Mouse (Mus musculus) forebrain, embryonic 14.5 days (tissue): ENCODE measurements around the gene Gpc1. TPM values are rescaled to one million over a fixed set of nuclear protein-coding genes. Genes with fewer than 3 reads are reported as not detected.

ENCODE experiments used
- ATAC-seq: fragments of 200-750 bp; cut with Nextera tagmentation; 2 replicates; pipeline ENCODE4 v1.8.0; 2017; ENCODE audit warnings: mild to moderate bottlenecking, moderate library complexity
- DNase-seq: peaks from one replicate; pipeline ENCODE4 v3.0.0-alpha.2; 2015; ENCODE audit warnings: low spot score
- H3K27ac ChIP-seq: fragments of 300-500 bp; sonication (generic); 2 replicates; pipeline ENCODE4 v1.5.1; 2014; ENCODE audit warnings: low read depth, mild to moderate bottlenecking, control low read depth, low read length, moderate library complexity
- H3K27me3 ChIP-seq: fragments of 300-500 bp; sonication (generic); replicated peaks from 2 replicates; pipeline ENCODE4 v1.6.1; 2014; ENCODE audit warnings: low read length, control low read depth, mixed read lengths; ENCODE audit not compliant: control insufficient read depth, insufficient read depth
- H3K36me3 ChIP-seq: fragments of 300-500 bp; sonication (generic); 2 replicates; pipeline ENCODE4 v1.6.1; 2014; ENCODE audit warnings: low read length, control low read depth; ENCODE audit not compliant: control insufficient read depth, insufficient read depth
- H3K4me1 ChIP-seq: fragments of 300-500 bp; sonication (generic); 2 replicates; pipeline ENCODE4 v1.6.1; 2014; ENCODE audit warnings: antibody characterized with exemption, low read length, control low read depth; ENCODE audit not compliant: control insufficient read depth, insufficient read depth
- H3K4me2 ChIP-seq: fragments of 300-500 bp; sonication (generic); 2 replicates; pipeline ENCODE4 v1.6.1; 2014; ENCODE audit warnings: mild to moderate bottlenecking, control low read depth, low read length
- H3K4me3 ChIP-seq: fragments of 300-500 bp; sonication (generic); 2 replicates; pipeline ENCODE4 v1.5.1; 2014; ENCODE audit warnings: low read depth, low read length, control low read depth
- H3K9ac ChIP-seq: fragments of 300-500 bp; sonication (generic); 2 replicates; pipeline ENCODE4 v1.6.1; 2014; ENCODE audit warnings: mild to moderate bottlenecking, low read length, control low read depth, moderate library complexity
- H3K9me3 ChIP-seq: fragments of 300-500 bp; sonication (generic); replicated peaks from 2 replicates; pipeline ENCODE4 v1.6.1; 2016; ENCODE audit warnings: low read length, control low read depth, mixed read lengths; ENCODE audit not compliant: control insufficient read depth
- WGBS: fragments of 180-500 bp; shearing (Covaris S2); extraction: QIAGEN DNeasy Blood & Tissue Kit; methylation state at CpG from one replicate; pipeline ENCODE4 v1.1.7; 2014; 5-methylcytosine and 5-hydroxymethylcytosine counted together
- polyA plus RNA-seq: library from polyadenylated mRNA; unstranded; fragments of >200 nt; fragmentation: Nextera tagmentation; extraction: Ambion mirVana; gene quantifications from 2 replicates; pipeline ENCODE4 v1.2.1, GENCODE M21; 2014

Gpc1 gene
- polyA plus RNA-seq, 1 experiment from 2014 or later, result 58.4 TPM

GRCm38 (mm10) chr1:92815100-92815499, 16.3 kb upstream of the Gpc1 start:
- no peak overlapping the region for H3K4me2 ChIP-seq
- no peak for DNase-seq
- H3K4me3 ChIP-seq, result no peak overlapping the region
- no peak overlapping the region for H3K27ac ChIP-seq
- no peaks in the 10 kb centered on the region for H3K36me3 ChIP-seq
- no peaks in the 10 kb centered on the region for H3K4me1 ChIP-seq
- 60% methylated on average over 9 of the region's 9 CpGs for WGBS
- H3K27me3 ChIP-seq, result no peaks in the 10 kb centered on the region
- no peak overlapping the region for H3K9ac ChIP-seq
- no peaks in the 10 kb centered on the region for H3K9me3 ChIP-seq
- ATAC-seq, result no peak

- 89% methylated on average over 5 of the region's 5 CpGs for WGBS
- H3K4me3 ChIP-seq, result no peak overlapping the region
- H3K27me3 ChIP-seq, result no peaks in the 10 kb centered on the region
- H3K9me3 ChIP-seq, result no peaks in the 10 kb centered on the region
- no peaks in the 10 kb centered on the region for H3K36me3 ChIP-seq
- ATAC-seq (no peak), DNase-seq (no peak)
- no peak overlapping the region for H3K27ac ChIP-seq
- H3K4me2 ChIP-seq, result no peak overlapping the region
- H3K9ac ChIP-seq, result no peak overlapping the region
- H3K4me1 ChIP-seq, result no peaks in the 10 kb centered on the region
These were observed 15.6 kb upstream of the Gpc1 start for GRCm38 (mm10) chr1:92815756-92816294.

- H3K4me1 ChIP-seq, result peaks cover 33% of the 10 kb centered on the region
- H3K27me3 ChIP-seq, result no peaks in the 10 kb centered on the region
- peak overlapping the region; percentile 99 for H3K9ac ChIP-seq
- H3K27ac ChIP-seq, result peak overlapping the region; percentile 96
- peak overlapping the region; percentile 95 for H3K4me2 ChIP-seq
- WGBS, result 5% methylated on average over 13 of the region's 13 CpGs
- no peaks in the 10 kb centered on the region for H3K9me3 ChIP-seq
- DNase-seq (no peak), ATAC-seq (no peak)
- peaks cover 17% of the 10 kb centered on the region for H3K36me3 ChIP-seq
- H3K4me3 ChIP-seq, result peak overlapping the region; percentile 88
These were observed 738 bp upstream of the Gpc1 start for GRCm38 (mm10) chr1:92830626-92831187.

GRCm38 (mm10) chr1:92832011-92833010, 866 bp downstream of the Gpc1 start:
- DNase-seq (peak; percentile 93), ATAC-seq (peak; percentile 57)
- peak overlapping the region; percentile 96 for H3K27ac ChIP-seq
- peak overlapping the region; percentile 88 for H3K4me3 ChIP-seq
- peaks cover 40% of the 10 kb centered on the region for H3K4me1 ChIP-seq
- no peaks in the 10 kb centered on the region for H3K27me3 ChIP-seq
- peaks cover 32% of the 10 kb centered on the region for H3K36me3 ChIP-seq
- H3K9me3 ChIP-seq, result no peaks in the 10 kb centered on the region
- peak overlapping the region; percentile 99 for H3K9ac ChIP-seq
- H3K4me2 ChIP-seq, result peak overlapping the region; percentile 95
- WGBS, result under 1% methylated on average over 62 of the region's 62 CpGs

- Histone ChIP-seq H3K9me3 (no peaks in the 10 kb centered on the region), H3K36me3 (peaks cover 35% of the 10 kb centered on the region), H3K4me3 (peak overlapping the region; percentile 88), H3K27ac (0 out of 2 replicates have a peak overlapping the region, but pooled peaks have one; percentile 16), H3K4me1 (peaks cover 57% of the 10 kb centered on the region), H3K27me3 (no peaks in the 10 kb centered on the region), H3K9ac (peak overlapping the region; percentile 99), H3K4me2 (peak overlapping the region; percentile 95)
- 48% methylated on average over 7 of the region's 7 CpGs for WGBS
- DNase-seq, result peak; percentile 90
- ATAC-seq, result peak; percentile 37
These were observed 2.7 kb downstream of the Gpc1 start for GRCm38 (mm10) chr1:92833987-92834706.

- Histone ChIP-seq H3K9me3 (no peaks in the 10 kb centered on the region), H3K27me3 (no peaks in the 10 kb centered on the region), H3K4me1 (peaks cover 48% of the 10 kb centered on the region), H3K27ac (peak overlapping the region; percentile 39; the same call in 1 of the 2 replicates), H3K4me2 (peak overlapping the region; percentile 11; the same call in 1 of the 2 replicates), H3K9ac (peak overlapping the region; percentile 22; the same call in 1 of the 2 replicates), H3K4me3 (no peak overlapping the region), H3K36me3 (peaks cover 40% of the 10 kb centered on the region)
- 41% methylated on average over 14 of the region's 14 CpGs for WGBS
- ATAC-seq, result peak; percentile 47; the same call in 1 of the 2 replicates
- DNase-seq, result peak; percentile 79
These were observed 6.7 kb downstream of the Gpc1 start for GRCm38 (mm10) chr1:92837931-92838833.

- Histone ChIP-seq H3K4me1 (peaks cover 43% of the 10 kb centered on the region), H3K4me2 (no peak overlapping the region), H3K9me3 (no peaks in the 10 kb centered on the region), H3K36me3 (peaks cover 42% of the 10 kb centered on the region), H3K27me3 (no peaks in the 10 kb centered on the region), H3K9ac (no peak overlapping the region), H3K4me3 (no peak overlapping the region), H3K27ac (no peak overlapping the region)
- DNase-seq (no peak), ATAC-seq (no peak)
- 71% methylated on average over 7 of the region's 7 CpGs for WGBS
These were observed 7.8 kb downstream of the Gpc1 start for GRCm38 (mm10) chr1:92839211-92839610.
